ENCODE assay signal across 8 mouse cellular contexts in genomic region chr6:83442639-83443038, GRCm38 (mm10). TPM values are rescaled to one million over a fixed set of nuclear protein-coding genes. Genes with fewer than 3 reads are reported as not detected.
DNase-seq lines count a peak whose midpoint lies in the region; ATAC-seq and TF ChIP-seq lines count a peak whose summit lies in the region.

No protein-coding gene starts in this region.

- peaks cover 93% of the 10 kb centered on the region for H3K4me1 ChIP-seq in heart, embryonic 12.5 days (replicated peaks)
- H3K4me1 ChIP-seq in embryonic facial prominence, embryonic 14.5 days (ENCODE audit: control insufficient read depth, insufficient read depth, low read length): peaks cover 59% of the 10 kb centered on the region
- peaks cover 59% of the 10 kb centered on the region for H3K4me1 ChIP-seq in limb, embryonic 14.5 days (ENCODE audit: control insufficient read depth, insufficient read depth, low read length)
- peaks cover 75% of the 10 kb centered on the region for H3K4me1 ChIP-seq in stomach, embryonic 16.5 days (ENCODE audit: control insufficient read depth, insufficient read depth, low read length)

- H3K9me3 ChIP-seq in heart, embryonic 12.5 days (replicated peaks): no peaks in the 10 kb centered on the region
- H3K9me3 ChIP-seq in embryonic facial prominence, embryonic 14.5 days (ENCODE audit: control insufficient read depth, low read length): no peaks in the 10 kb centered on the region
- no peaks in the 10 kb centered on the region for H3K9me3 ChIP-seq in limb, embryonic 14.5 days (ENCODE audit: control insufficient read depth, low read length)
- no peaks in the 10 kb centered on the region for H3K9me3 ChIP-seq in stomach, embryonic 16.5 days (replicated peaks; ENCODE audit: control insufficient read depth, low read length)

- ATAC-seq in heart, embryonic 12.5 days (ENCODE audit: insufficient number of reproducible peaks, low FRiP score): no peak
- ATAC-seq in embryonic facial prominence, embryonic 14.5 days (ENCODE audit: low read depth): no peak
- ATAC-seq in limb, embryonic 14.5 days (ENCODE audit: low FRiP score, low read depth): no peak
- no peak for ATAC-seq in stomach, embryonic 16.5 days (ENCODE audit: insufficient read depth, low FRiP score)

- H3K9ac ChIP-seq in heart, embryonic 12.5 days: peak overlapping the region; percentile 81; the same call in 1 of the 2 replicates
- 0 out of 2 replicates have a peak overlapping the region, but pooled peaks have one; percentile 79 for H3K9ac ChIP-seq in embryonic facial prominence, embryonic 14.5 days (ENCODE audit: low read depth, low read length)
- no peak overlapping the region for H3K9ac ChIP-seq in limb, embryonic 14.5 days (ENCODE audit: low read depth, low read length, severe bottlenecking)
- H3K9ac ChIP-seq in stomach, embryonic 16.5 days (ENCODE audit: low read length): peak overlapping the region; percentile 75

- H3K27ac ChIP-seq in heart, embryonic 12.5 days (ENCODE audit: poor library complexity, severe bottlenecking): peak overlapping the region; percentile 95
- peak overlapping the region; percentile 96 for H3K27ac ChIP-seq in embryonic facial prominence, embryonic 14.5 days (replicated peaks; ENCODE audit: low read depth, low read length)
- H3K27ac ChIP-seq in limb, embryonic 14.5 days (replicated peaks; ENCODE audit: low read depth, low read length): peak overlapping the region; percentile 89; the same call in 1 of the 2 replicates
- peak overlapping the region; percentile 91 for H3K27ac ChIP-seq in stomach, embryonic 16.5 days (ENCODE audit: low read length)

- no peak for TF ChIP-seq POLR2A in limb, embryonic 14.5 days (IDR thresholded peaks at IDR 0.05; ENCODE audit: borderline replicate concordance, extremely low read depth, insufficient read depth, insufficient read length)

- peaks cover 27% of the 10 kb centered on the region for H3K36me3 ChIP-seq in heart, embryonic 12.5 days
- H3K36me3 ChIP-seq in embryonic facial prominence, embryonic 14.5 days (ENCODE audit: control insufficient read depth, insufficient read depth, low read length): peaks cover 24% of the 10 kb centered on the region; the same call in 1 of the 2 replicates
- peaks cover 21% of the 10 kb centered on the region for H3K36me3 ChIP-seq in limb, embryonic 14.5 days (ENCODE audit: control insufficient read depth, insufficient read depth, low read length)
- no peaks in the 10 kb centered on the region for H3K36me3 ChIP-seq in stomach, embryonic 16.5 days (ENCODE audit: control insufficient read depth, insufficient read depth, low read length)

- no peak for DNase-seq in heart, postnatal 25 days (ENCODE audit: low spot score)
- DNase-seq in MN1 (ENCODE audit: low spot score): peak; percentile 53
- DNase-seq in embryonic facial prominence, embryonic 14.5 days (ENCODE audit: low spot score): no peak
- no peak for DNase-seq in limb, embryonic 14.5 days (ENCODE audit: low spot score)
- no peak for DNase-seq in spleen, adult 18-20 months
- DNase-seq in gastrocnemius, adult 18-20 months (ENCODE audit: low spot score): no peak

- intact Hi-C loops in heart, postnatal 25 days (cut with DNase I): no loop called here

- H3K4me2 ChIP-seq in heart, embryonic 12.5 days: peak overlapping the region; percentile 78
- peak overlapping the region; percentile 87 for H3K4me2 ChIP-seq in embryonic facial prominence, embryonic 14.5 days (ENCODE audit: low read depth, low read length)
- peak overlapping the region; percentile 72 for H3K4me2 ChIP-seq in limb, embryonic 14.5 days (replicated peaks; ENCODE audit: low read depth, low read length, severe bottlenecking)
- peak overlapping the region; percentile 65 for H3K4me2 ChIP-seq in stomach, embryonic 16.5 days (ENCODE audit: low read depth, low read length)

- no peaks in the 10 kb centered on the region for H3K27me3 ChIP-seq in heart, embryonic 12.5 days (replicated peaks)
- H3K27me3 ChIP-seq in embryonic facial prominence, embryonic 14.5 days (replicated peaks; ENCODE audit: control insufficient read depth, insufficient read depth, low read length): no peaks in the 10 kb centered on the region
- no peaks in the 10 kb centered on the region for H3K27me3 ChIP-seq in limb, embryonic 14.5 days (ENCODE audit: control insufficient read depth, insufficient read depth, low read length)
- no peaks in the 10 kb centered on the region for H3K27me3 ChIP-seq in stomach, embryonic 16.5 days (ENCODE audit: control insufficient read depth, insufficient read depth, low read length)

- peak overlapping the region; percentile 71; the same call in 1 of the 2 replicates for H3K4me3 ChIP-seq in heart, embryonic 12.5 days
- no peak overlapping the region; the same call in 1 of the 2 replicates for H3K4me3 ChIP-seq in embryonic facial prominence, embryonic 14.5 days (ENCODE audit: low read depth, low read length)
- H3K4me3 ChIP-seq in limb, embryonic 14.5 days (replicated peaks; ENCODE audit: low read length): peak overlapping the region; percentile 79; the same call in 1 of the 2 replicates
- H3K4me3 ChIP-seq in stomach, embryonic 16.5 days (replicated peaks; ENCODE audit: low read length): peak overlapping the region; percentile 77

- 49% methylated on average over 3 of the region's 3 CpGs for WGBS in heart, embryonic 12.5 days
- WGBS in embryonic facial prominence, embryonic 14.5 days: 48% methylated on average over 3 of the region's 3 CpGs
- WGBS in limb, embryonic 14.5 days: 58% methylated on average over 3 of the region's 3 CpGs
- WGBS in stomach, embryonic 16.5 days: 35% methylated on average over 3 of the region's 3 CpGs

RNA-seq across cellular contexts. Expression of gene Tet3, which starts 16.2 kb away (rescaled TPM):
- 31.3 and 33.6 TPM in 2 replicates for polyA plus RNA-seq in heart, embryonic 12.5 days (2016; fragmentation: Nextera tagmentation; extraction: Ambion mirVana)
- 10 to 100 TPM; 32.6 to 40.8 TPM for total RNA-seq in heart, postnatal 25 days (2021)
- polyA plus RNA-seq in embryonic facial prominence, embryonic 14.5 days (2014; fragmentation: Nextera tagmentation; extraction: Ambion mirVana): 32.4 and 37.3 TPM in 2 replicates
- 21.1 and 24.9 TPM in 2 replicates for polyA plus RNA-seq in limb, embryonic 14.5 days (2012; rRNA removed)
- 44.3 and 49.0 TPM in 2 replicates for polyA plus RNA-seq in limb, embryonic 14.5 days (2014; fragmentation: Nextera tagmentation; extraction: Ambion mirVana)
- 34.5 and 44.2 TPM in 2 replicates for polyA plus RNA-seq in stomach, embryonic 16.5 days (2015; fragmentation: Nextera tagmentation; extraction: Ambion mirVana)
- 10 to 100 TPM; 10.9 to 13.4 TPM for total RNA-seq in gastrocnemius, adult 18-20 months (2021)
